Mouse (Mus musculus): ENCODE data around the gene Otor. TPM values are rescaled to one million over a fixed set of nuclear protein-coding genes. Genes with fewer than 3 reads are reported as not detected.

Otor gene
- polyA plus RNA-seq, 1 experiment from 2014 or later, result 0.27 TPM

GRCm38 (mm10) chr2:143062812-143063792, 15.2 kb upstream of the Otor start, which contains the start of gene Snrpb2:
Gene Snrpb2 (plus strand): TSS chr2:143063039.
- Histone ChIP-seq H3K4me3 (ENCODE audit: low read length) (peak within 1 kb of the TSS; percentile 96), H3K27me3 (ENCODE audit: insufficient read depth, low read length) (no peaks in the 10 kb centered on the region; the same call in 1 of the 2 replicates), H3K9me3 (ENCODE audit: low read length) (no peaks in the 10 kb centered on the region), H3K27ac (ENCODE audit: low read length) (peak within 1 kb of the TSS; percentile 68; the same call in 1 of the 2 replicates), H3K36me3 (ENCODE audit: insufficient read depth, low read length) (peaks cover 22% of the 10 kb centered on the region; the same call in 1 of the 2 replicates), H3K9ac (replicated peaks; ENCODE audit: low read length) (peak within 1 kb of the TSS; percentile 91), H3K4me2 (replicated peaks; ENCODE audit: low read depth, low read length) (peak within 1 kb of the TSS; percentile 86), H3K4me1 (ENCODE audit: insufficient read depth, low read length) (peaks cover 4% of the 10 kb centered on the region; the same call in 1 of the 2 replicates)
- peak; percentile 94 for ATAC-seq (ENCODE audit: low FRiP score, low TSS enrichment)
- under 1% methylated on average over 55 of the region's 55 CpGs for WGBS

GRCm38 (mm10) chr2:143065914-143066313, 12.4 kb upstream of the Otor start:
- no peak for ATAC-seq (ENCODE audit: low FRiP score, low TSS enrichment)
- Histone ChIP-seq H3K27me3 (ENCODE audit: insufficient read depth, low read length) (no peaks in the 10 kb centered on the region; the same call in 1 of the 2 replicates), H3K4me1 (ENCODE audit: insufficient read depth, low read length) (peaks cover 4% of the 10 kb centered on the region; the same call in 1 of the 2 replicates), H3K9ac (replicated peaks; ENCODE audit: low read length) (no peak overlapping the region), H3K36me3 (ENCODE audit: insufficient read depth, low read length) (peaks cover 38% of the 10 kb centered on the region), H3K4me3 (ENCODE audit: low read length) (no peak overlapping the region), H3K9me3 (ENCODE audit: low read length) (no peaks in the 10 kb centered on the region), H3K4me2 (replicated peaks; ENCODE audit: low read depth, low read length) (no peak overlapping the region), H3K27ac (ENCODE audit: low read length) (no peak overlapping the region)
- WGBS, result 86% methylated on average over 3 of the region's 3 CpGs

GRCm38 (mm10) chr2:143081693-143082092, 3.4 kb downstream of the Otor start:
- no peak for ATAC-seq (ENCODE audit: low FRiP score, low TSS enrichment)
- no peaks in the 10 kb centered on the region for H3K9me3 ChIP-seq (ENCODE audit: low read length)
- no peak overlapping the region for H3K4me3 ChIP-seq (ENCODE audit: low read length)
- H3K4me1 ChIP-seq (ENCODE audit: insufficient read depth, low read length), result 0 out of 2 replicates have a peak, but pooled peaks cover 5% of the 10 kb centered on the region
- 52% methylated on average over 3 of the region's 3 CpGs for WGBS
- 0 out of 2 replicates have a peak overlapping the region, but pooled peaks have one; percentile 13 for H3K4me2 ChIP-seq (replicated peaks; ENCODE audit: low read depth, low read length)
- no peak overlapping the region for H3K9ac ChIP-seq (replicated peaks; ENCODE audit: low read length)
- peak overlapping the region; percentile 67 for H3K27ac ChIP-seq (ENCODE audit: low read length)
- H3K27me3 ChIP-seq (ENCODE audit: insufficient read depth, low read length), result no peaks in the 10 kb centered on the region
- no peaks in the 10 kb centered on the region for H3K36me3 ChIP-seq (ENCODE audit: insufficient read depth, low read length)

- H3K9me3 ChIP-seq (ENCODE audit: low read length), result no peaks in the 10 kb centered on the region
- no peak overlapping the region for H3K27ac ChIP-seq (ENCODE audit: low read length)
- H3K9ac ChIP-seq (replicated peaks; ENCODE audit: low read length), result no peak overlapping the region
- no peaks in the 10 kb centered on the region for H3K27me3 ChIP-seq (ENCODE audit: insufficient read depth, low read length)
- ATAC-seq (ENCODE audit: low FRiP score, low TSS enrichment), result no peak
- H3K4me2 ChIP-seq (replicated peaks; ENCODE audit: low read depth, low read length), result no peak overlapping the region
- H3K4me1 ChIP-seq (ENCODE audit: insufficient read depth, low read length), result 0 out of 2 replicates have a peak, but pooled peaks cover 5% of the 10 kb centered on the region
- no peak overlapping the region for H3K4me3 ChIP-seq (ENCODE audit: low read length)
- WGBS, result 59% methylated on average over 2 of the region's 2 CpGs
- H3K36me3 ChIP-seq (ENCODE audit: insufficient read depth, low read length), result no peaks in the 10 kb centered on the region
Measured at GRCm38 (mm10) chr2:143084852-143085397, 6.7 kb downstream of the Otor start.

GRCm38 (mm10) chr2:143089866-143090265, 11.6 kb downstream of the Otor start:
- WGBS, result 49% methylated on average over 8 of the region's 8 CpGs
- H3K4me1 ChIP-seq (ENCODE audit: insufficient read depth, low read length), result no peaks in the 10 kb centered on the region
- H3K9me3 ChIP-seq (ENCODE audit: low read length), result no peaks in the 10 kb centered on the region
- H3K36me3 ChIP-seq (ENCODE audit: insufficient read depth, low read length), result no peaks in the 10 kb centered on the region
- no peak for ATAC-seq (ENCODE audit: low FRiP score, low TSS enrichment)
- no peak overlapping the region for H3K9ac ChIP-seq (replicated peaks; ENCODE audit: low read length)
- no peak overlapping the region for H3K27ac ChIP-seq (ENCODE audit: low read length)
- H3K4me3 ChIP-seq (ENCODE audit: low read length), result no peak overlapping the region
- H3K4me2 ChIP-seq (replicated peaks; ENCODE audit: low read depth, low read length), result no peak overlapping the region
- H3K27me3 ChIP-seq (ENCODE audit: insufficient read depth, low read length), result no peaks in the 10 kb centered on the region

- ATAC-seq (ENCODE audit: low FRiP score, low TSS enrichment), result peak; percentile 93
- no peak overlapping the region for H3K4me2 ChIP-seq (replicated peaks; ENCODE audit: low read depth, low read length)
Measured at GRCm38 (mm10) chr2:143093726-143094125, 15.5 kb downstream of the Otor start.

GRCm38 (mm10) chr2:143094761-143095160, 16.5 kb downstream of the Otor start:
- Histone ChIP-seq H3K4me1 (ENCODE audit: insufficient read depth, low read length) (no peaks in the 10 kb centered on the region), H3K27ac (ENCODE audit: low read length) (no peak overlapping the region), H3K9ac (replicated peaks; ENCODE audit: low read length) (no peak overlapping the region), H3K4me2 (replicated peaks; ENCODE audit: low read depth, low read length) (no peak overlapping the region), H3K4me3 (ENCODE audit: low read length) (no peak overlapping the region), H3K9me3 (ENCODE audit: low read length) (no peaks in the 10 kb centered on the region), H3K36me3 (ENCODE audit: insufficient read depth, low read length) (no peaks in the 10 kb centered on the region), H3K27me3 (ENCODE audit: insufficient read depth, low read length) (no peaks in the 10 kb centered on the region)
- no peak for ATAC-seq (ENCODE audit: low FRiP score, low TSS enrichment)
- WGBS, result 59% methylated on average over 6 of the region's 6 CpGs

More at GRCm38 (mm10) chr2:143093726-143094125, 15.5 kb downstream of the Otor start:
- H3K9ac ChIP-seq (replicated peaks; ENCODE audit: low read length), result no peak overlapping the region
- H3K27me3 ChIP-seq (ENCODE audit: insufficient read depth, low read length), result no peaks in the 10 kb centered on the region
- H3K4me1 ChIP-seq (ENCODE audit: insufficient read depth, low read length), result no peaks in the 10 kb centered on the region
- H3K4me3 ChIP-seq (ENCODE audit: low read length), result no peak overlapping the region
- H3K36me3 ChIP-seq (ENCODE audit: insufficient read depth, low read length), result no peaks in the 10 kb centered on the region
- no peaks in the 10 kb centered on the region for H3K9me3 ChIP-seq (ENCODE audit: low read length)
- no peak overlapping the region for H3K27ac ChIP-seq (ENCODE audit: low read length)
- 12% methylated on average over 6 of the region's 6 CpGs for WGBS

- Histone ChIP-seq H3K4me2 (replicated peaks; ENCODE audit: low read depth, low read length) (no peak overlapping the region), H3K9ac (replicated peaks; ENCODE audit: low read length) (no peak overlapping the region), H3K9me3 (ENCODE audit: low read length) (no peaks in the 10 kb centered on the region), H3K27ac (ENCODE audit: low read length) (no peak overlapping the region), H3K4me3 (ENCODE audit: low read length) (no peak overlapping the region), H3K36me3 (ENCODE audit: insufficient read depth, low read length) (no peaks in the 10 kb centered on the region), H3K27me3 (ENCODE audit: insufficient read depth, low read length) (no peaks in the 10 kb centered on the region), H3K4me1 (ENCODE audit: insufficient read depth, low read length) (no peaks in the 10 kb centered on the region)
- WGBS, result 81% methylated on average over 1 of the region's 1 CpGs
- ATAC-seq (ENCODE audit: low FRiP score, low TSS enrichment), result no peak
Measured at GRCm38 (mm10) chr2:143097170-143097569, 18.9 kb downstream of the Otor start.

GRCm38 (mm10) chr2:143113859-143114258, 35.6 kb downstream of the Otor start:
- ATAC-seq (ENCODE audit: low FRiP score, low TSS enrichment), result no peak
- no peak overlapping the region for H3K9ac ChIP-seq (replicated peaks; ENCODE audit: low read length)
- 88% methylated on average over 1 of the region's 1 CpGs for WGBS
- H3K4me1 ChIP-seq (ENCODE audit: insufficient read depth, low read length), result no peaks in the 10 kb centered on the region
- H3K36me3 ChIP-seq (ENCODE audit: insufficient read depth, low read length), result no peaks in the 10 kb centered on the region
- H3K27me3 ChIP-seq (ENCODE audit: insufficient read depth, low read length), result no peaks in the 10 kb centered on the region
- no peaks in the 10 kb centered on the region for H3K9me3 ChIP-seq (ENCODE audit: low read length)
- H3K27ac ChIP-seq (ENCODE audit: low read length), result no peak overlapping the region
- H3K4me3 ChIP-seq (ENCODE audit: low read length), result no peak overlapping the region
- no peak overlapping the region for H3K4me2 ChIP-seq (replicated peaks; ENCODE audit: low read depth, low read length)

All from kidney, embryonic 16.5 days (tissue).